Mouse (Mus musculus) left cerebral cortex, postnatal 25 days (tissue): ENCODE data around the gene Fra10ac1. TPM values are rescaled to one million over a fixed set of nuclear protein-coding genes. Genes with fewer than 3 reads are reported as not detected.

Source experiments
- total RNA-seq, 2 experiments: library from RNA; stranded (reverse); gene quantifications; 2 replicates each; pipeline ENCODE4 v1.2.3; 2021

Fra10ac1 gene
- total RNA-seq, 2 experiments from 2014 or later, result 14.5 to 16.7 TPM

Other genes with a start within 250 kb of the Fra10ac1 start
- 1 to 10 TPM; 5.6 to 5.7 TPM for gene Myof, start 180.6 kb downstream of the Fra10ac1 start, total RNA-seq
- gene Cep55, start 169.1 kb downstream of the Fra10ac1 start, total RNA-seq, result under 1 TPM; 0.18 to 0.32 TPM
- gene Ffar4, start 127.1 kb downstream of the Fra10ac1 start, total RNA-seq, result not detected
- gene Rbp4, start 98.9 kb downstream of the Fra10ac1 start, total RNA-seq, result 10 to 100 TPM; 21.8 to 27.6 TPM
- under 1 TPM; 0.34 to 0.69 TPM for gene Pde6c, start 91.4 kb downstream of the Fra10ac1 start, total RNA-seq
- 100 to 1,000 TPM; 141 to 144 TPM for gene Lgi1, start 40.4 kb upstream of the Fra10ac1 start, total RNA-seq
- 1 to 10 TPM; 1.9 to 2.3 TPM for gene Slc35g1, start 171.8 kb upstream of the Fra10ac1 start, total RNA-seq